Mouse (Mus musculus) liver, embryonic 16.5 days (tissue): Measurements from ENCODE around the gene Fchsd2. TPM values are rescaled to one million over a fixed set of nuclear protein-coding genes. Genes with fewer than 3 reads are reported as not detected.

Experiments
- ATAC-seq: fragments of 200-750 bp; cut with Nextera tagmentation; 2 replicates; pipeline ENCODE4 v1.8.0; 2017; ENCODE audit warnings: low read depth, mild to moderate bottlenecking, moderate number of reproducible peaks, moderate library complexity
- H3K27ac ChIP-seq: fragments of 300-500 bp; sonication (generic); 2 replicates; pipeline ENCODE4 v1.5.1; 2014; ENCODE audit warnings: mild to moderate bottlenecking, low read length
- H3K27me3 ChIP-seq: fragments of 300-500 bp; sonication (generic); 2 replicates; pipeline ENCODE4 v1.6.1; 2014; ENCODE audit warnings: low read depth, low read length, mixed read lengths; ENCODE audit not compliant: control insufficient read depth, insufficient read depth
- H3K36me3 ChIP-seq: fragments of 300-500 bp; sonication (generic); 2 replicates; pipeline ENCODE4 v1.6.1; 2014; ENCODE audit warnings: mild to moderate bottlenecking; ENCODE audit not compliant: control insufficient read depth, insufficient read depth
- H3K4me1 ChIP-seq: fragments of 300-500 bp; sonication (generic); 2 replicates; pipeline ENCODE4 v1.6.1; 2014; ENCODE audit warnings: low read depth, low read length, mixed read lengths; ENCODE audit not compliant: control insufficient read depth
- H3K4me2 ChIP-seq: fragments of 300-500 bp; sonication (generic); 2 replicates; pipeline ENCODE4 v1.6.1; 2014; ENCODE audit warnings: low read depth, low read length, mixed read lengths
- H3K4me3 ChIP-seq: fragments of 300-500 bp; sonication (generic); 2 replicates; pipeline ENCODE4 v1.5.1; 2014; ENCODE audit warnings: low read depth, mild to moderate bottlenecking, low read length
- H3K9ac ChIP-seq: fragments of 300-500 bp; sonication (generic); 2 replicates; pipeline ENCODE4 v1.6.1; 2014; ENCODE audit warnings: low read depth, low read length
- H3K9me3 ChIP-seq: fragments of 300-500 bp; sonication (generic); replicated peaks from 2 replicates; pipeline ENCODE4 v1.6.1; 2016; ENCODE audit warnings: low read length; ENCODE audit not compliant: control insufficient read depth
- WGBS: fragments of 180-500 bp; shearing (Covaris S2); extraction: QIAGEN DNeasy Blood & Tissue Kit; methylation state at CpG from one replicate; pipeline ENCODE4 v1.1.7; 2014; ENCODE audit not compliant: insufficient replicate concordance; 5-methylcytosine and 5-hydroxymethylcytosine counted together
- polyA plus RNA-seq: library from polyadenylated mRNA; unstranded; fragments of >200 nt; fragmentation: Nextera tagmentation; extraction: Ambion mirVana; gene quantifications from 2 replicates; pipeline ENCODE4 v1.2.1, GENCODE M21; 2015

The Fchsd2 gene
- polyA plus RNA-seq, 1 experiment from 2014 or later, result 5.9 TPM

DNA sequence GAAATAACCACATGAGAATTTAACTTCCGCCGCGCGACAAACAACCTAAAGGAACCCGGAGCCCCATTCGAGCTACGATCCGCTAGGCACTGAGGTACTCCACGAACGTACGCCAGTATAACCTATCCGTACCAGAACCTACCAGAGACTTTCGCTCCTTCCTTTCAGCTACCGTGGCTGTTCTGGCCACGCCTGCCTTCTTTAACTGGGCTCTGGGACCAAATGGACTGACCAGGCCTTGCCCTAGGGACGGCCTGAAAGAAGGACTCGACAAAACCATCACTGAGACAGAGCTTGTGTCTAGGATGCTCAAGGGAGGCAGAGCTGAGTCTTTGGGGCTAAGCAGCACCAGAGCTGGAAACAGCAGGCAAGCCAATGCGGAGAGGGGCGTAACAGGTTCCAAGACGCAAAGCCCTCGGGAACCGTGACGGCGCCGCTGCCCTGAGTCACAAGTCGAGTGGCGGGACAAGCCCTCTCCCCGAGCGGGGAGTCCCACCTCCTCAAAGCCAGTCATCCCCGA, 208.8 kb downstream of the Fchsd2 start:
- H3K4me3 ChIP-seq, result peak overlapping the region; percentile 66
- H3K27ac ChIP-seq, result peak overlapping the region; percentile 43
- H3K9ac ChIP-seq, result peak overlapping the region; percentile 63
- peak; percentile 3; the same call in 1 of the 2 replicates for ATAC-seq
- peaks cover 14% of the 10 kb centered on the region for H3K4me1 ChIP-seq
- no peaks in the 10 kb centered on the region for H3K36me3 ChIP-seq
- peak overlapping the region; percentile 79 for H3K4me2 ChIP-seq
- H3K27me3 ChIP-seq, result no peaks in the 10 kb centered on the region; the same call in 1 of the 2 replicates
- under 1% methylated on average over 29 of the region's 30 CpGs for WGBS
- H3K9me3 ChIP-seq, result no peaks in the 10 kb centered on the region

DNA sequence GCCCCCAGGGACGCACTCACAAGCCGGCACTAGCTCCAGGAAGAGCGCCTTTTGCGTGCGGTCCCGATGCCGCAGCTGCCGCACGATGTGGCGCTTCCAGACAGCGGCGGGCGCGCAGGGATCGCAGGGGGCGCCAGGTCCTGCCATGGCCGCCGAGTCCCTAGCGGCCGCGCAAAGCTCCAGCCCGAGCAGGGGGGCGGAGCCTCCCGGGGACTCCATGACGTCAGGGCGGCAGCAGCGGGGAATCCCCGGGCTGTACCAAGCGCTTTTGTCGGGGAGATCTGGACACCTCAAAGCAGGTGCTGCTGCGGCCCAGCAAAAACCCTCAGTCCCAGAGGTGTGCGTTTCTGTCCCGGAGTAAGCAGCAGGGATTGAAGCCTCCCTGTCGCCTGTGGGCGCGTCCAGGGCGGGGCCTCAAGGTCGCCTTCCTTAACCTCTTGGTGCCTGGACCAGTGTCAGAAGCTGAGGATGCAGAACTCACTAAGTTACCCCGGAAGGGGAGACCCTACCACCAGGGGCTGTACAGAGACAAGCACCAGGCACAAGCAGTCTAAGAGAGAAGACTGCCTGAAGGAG, 209.3 kb downstream of the Fchsd2 start, which contains the start of gene Atg16l2:
Atg16l2 (minus strand) TSS at position 371 of the 576 bp plus-strand sequence.
- Histone ChIP-seq H3K9ac (peak within 1 kb of the TSS; percentile 63), H3K36me3 (no peaks in the 10 kb centered on the region), H3K27me3 (no peaks in the 10 kb centered on the region; the same call in 1 of the 2 replicates), H3K27ac (peak within 1 kb of the TSS; percentile 43), H3K4me2 (peak within 1 kb of the TSS; percentile 79), H3K4me1 (peaks cover 8% of the 10 kb centered on the region), H3K9me3 (no peaks in the 10 kb centered on the region), H3K4me3 (peak within 1 kb of the TSS; percentile 66)
- under 1% methylated on average over 39 of the region's 39 CpGs for WGBS
- peak; percentile 93 for ATAC-seq

DNA sequence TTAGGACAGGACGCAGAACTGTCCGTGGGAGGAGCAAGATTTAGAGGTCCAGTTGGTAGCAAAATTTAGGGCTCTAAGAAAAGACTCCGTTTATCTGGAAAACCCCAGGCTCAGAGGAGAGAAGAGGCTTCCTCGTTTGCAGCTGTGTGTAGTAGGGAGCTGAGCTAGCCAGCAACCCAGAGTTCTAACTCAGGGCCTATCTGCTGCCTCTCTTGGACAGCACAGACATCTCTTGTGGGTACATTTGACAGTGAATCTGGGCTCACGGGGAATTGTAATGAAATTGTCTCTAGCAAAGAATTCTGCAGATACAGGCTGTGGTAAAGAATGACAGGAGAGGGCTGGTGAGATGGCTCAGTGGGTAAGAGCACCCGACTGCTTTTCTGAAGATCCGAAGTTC, 210.0 kb downstream of the Fchsd2 start:
- Histone ChIP-seq H3K4me3 (peak overlapping the region; percentile 66; the same call in 1 of the 2 replicates), H3K27ac (no peak overlapping the region), H3K4me1 (peaks cover 7% of the 10 kb centered on the region), H3K9me3 (no peaks in the 10 kb centered on the region), H3K4me2 (peak overlapping the region; percentile 79), H3K27me3 (no peaks in the 10 kb centered on the region; the same call in 1 of the 2 replicates), H3K36me3 (no peaks in the 10 kb centered on the region), H3K9ac (peak overlapping the region; percentile 63; the same call in 1 of the 2 replicates)
- no peak for ATAC-seq
- 44% methylated on average over 7 of the region's 7 CpGs for WGBS

DNA sequence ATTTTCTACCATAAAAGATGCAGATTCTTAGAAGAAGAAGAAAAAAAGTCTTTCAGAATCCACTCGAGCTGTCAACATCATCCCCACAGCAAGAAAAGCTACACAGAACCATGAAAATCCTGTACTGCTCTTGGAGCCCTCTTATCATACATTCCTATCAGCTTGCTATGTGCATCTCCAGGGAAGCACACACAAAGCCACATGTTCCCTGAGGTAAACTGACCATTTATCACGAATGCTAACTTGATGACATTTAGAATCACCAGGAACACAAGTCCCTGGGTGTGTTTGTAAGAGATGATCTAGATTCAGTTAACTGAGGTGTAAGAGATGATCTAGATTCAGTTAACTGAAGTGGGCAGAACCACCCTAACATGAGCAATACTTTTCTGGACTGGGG, 214.2 kb downstream of the Fchsd2 start:
- H3K36me3 ChIP-seq, result no peaks in the 10 kb centered on the region
- WGBS, result 26% methylated on average over 2 of the region's 2 CpGs
- ATAC-seq, result no peak
- H3K9ac ChIP-seq, result no peak overlapping the region
- no peaks in the 10 kb centered on the region for H3K27me3 ChIP-seq
- no peak overlapping the region for H3K4me3 ChIP-seq
- no peaks in the 10 kb centered on the region for H3K9me3 ChIP-seq
- peaks cover 16% of the 10 kb centered on the region for H3K4me1 ChIP-seq
- H3K4me2 ChIP-seq, result no peak overlapping the region
- H3K27ac ChIP-seq, result no peak overlapping the region

DNA sequence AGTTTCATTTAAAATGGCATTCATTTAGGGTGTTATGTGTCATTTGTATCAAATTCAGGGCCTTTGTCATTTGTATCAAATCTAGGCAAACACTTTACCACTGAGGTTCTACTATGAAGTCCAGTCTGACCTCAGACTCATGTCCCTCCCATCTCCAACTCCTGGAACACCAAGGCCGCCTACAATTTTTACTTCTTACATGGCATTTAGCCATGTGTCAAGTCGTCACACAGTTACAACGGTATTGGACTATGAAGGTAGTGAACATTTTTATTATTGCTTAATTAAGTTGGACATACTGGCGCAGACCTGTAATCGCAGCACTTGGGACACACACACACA, 217.3 kb downstream of the Fchsd2 start:
- H3K27ac ChIP-seq, result peak overlapping the region; percentile 96
- no peaks in the 10 kb centered on the region for H3K36me3 ChIP-seq
- WGBS, result 33% methylated on average over 5 of the region's 5 CpGs
- H3K4me2 ChIP-seq, result peak overlapping the region; percentile 80
- peak overlapping the region; percentile 72 for H3K4me3 ChIP-seq
- H3K9ac ChIP-seq, result peak overlapping the region; percentile 81
- ATAC-seq, result no peak
- peaks cover 22% of the 10 kb centered on the region for H3K4me1 ChIP-seq
- no peaks in the 10 kb centered on the region for H3K27me3 ChIP-seq
- no peaks in the 10 kb centered on the region for H3K9me3 ChIP-seq

DNA sequence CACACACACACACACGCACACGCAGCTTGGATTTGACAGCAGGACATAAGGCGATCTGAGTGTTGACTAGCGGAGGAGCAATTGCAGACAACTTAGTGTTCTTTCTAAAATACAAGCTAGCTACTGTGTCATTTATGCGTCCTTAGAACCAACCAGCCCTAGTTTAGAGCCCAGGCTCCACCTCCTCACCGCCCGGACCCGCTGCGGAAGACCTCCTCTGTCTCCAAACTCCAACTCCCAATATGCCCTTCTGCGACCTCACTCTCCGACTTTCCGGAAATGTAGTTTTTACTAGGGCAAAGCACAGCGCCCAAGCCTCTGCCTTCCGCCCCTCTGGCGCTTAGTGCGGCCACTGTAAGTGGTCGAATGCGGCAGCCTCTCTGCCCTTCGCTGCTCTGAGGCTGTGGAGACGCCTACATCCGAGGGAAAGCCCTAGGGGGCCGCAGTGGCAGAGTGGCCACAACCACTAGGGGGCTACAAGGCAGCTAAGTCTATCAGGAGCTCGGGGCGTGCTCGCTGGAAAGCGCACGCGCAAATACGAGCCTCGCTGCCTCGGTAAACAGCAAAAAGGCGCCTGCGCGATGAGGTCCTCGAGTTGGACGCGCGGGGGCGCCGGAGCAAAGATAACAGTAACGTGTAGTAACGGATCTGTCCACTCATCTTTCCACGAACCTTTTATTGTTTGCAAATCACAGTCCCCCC, 217.8 kb downstream of the Fchsd2 start:
- no peaks in the 10 kb centered on the region for H3K27me3 ChIP-seq
- H3K9ac ChIP-seq, result peak overlapping the region; percentile 81
- H3K4me2 ChIP-seq, result peak overlapping the region; percentile 80
- H3K36me3 ChIP-seq, result no peaks in the 10 kb centered on the region
- peak overlapping the region; percentile 72 for H3K4me3 ChIP-seq
- H3K9me3 ChIP-seq, result no peaks in the 10 kb centered on the region
- WGBS, result under 1% methylated on average over 43 of the region's 43 CpGs
- peak overlapping the region; percentile 96 for H3K27ac ChIP-seq
- H3K4me1 ChIP-seq, result peaks cover 27% of the 10 kb centered on the region
- ATAC-seq, result peak; percentile 94

DNA sequence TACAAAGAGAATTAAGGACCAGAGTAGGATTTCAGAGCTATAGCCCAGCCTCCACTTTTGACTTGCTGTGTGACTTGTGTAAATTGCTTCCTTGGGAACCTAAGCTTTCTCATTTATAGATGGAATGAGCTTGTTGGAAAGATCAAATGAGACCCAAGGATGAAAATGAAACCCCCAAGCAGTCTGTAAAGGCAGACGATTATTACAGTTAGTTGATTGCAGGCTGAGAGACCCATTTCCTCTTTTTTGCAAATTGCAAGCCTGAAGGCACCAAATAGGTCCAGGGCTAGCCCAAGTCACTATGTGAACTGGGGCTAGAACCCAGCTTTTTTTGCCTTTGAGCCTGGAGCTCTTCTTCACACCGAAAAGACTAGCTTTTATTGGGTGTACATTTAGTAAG, 218.4 kb downstream of the Fchsd2 start:
- Histone ChIP-seq H3K4me1 (peaks cover 33% of the 10 kb centered on the region), H3K27me3 (no peaks in the 10 kb centered on the region), H3K4me2 (peak overlapping the region; percentile 80), H3K27ac (peak overlapping the region; percentile 66), H3K9ac (peak overlapping the region; percentile 1; the same call in 1 of the 2 replicates), H3K9me3 (no peaks in the 10 kb centered on the region), H3K36me3 (no peaks in the 10 kb centered on the region), H3K4me3 (peak overlapping the region; percentile 72)
- WGBS, result 11% methylated on average over 2 of the region's 2 CpGs
- ATAC-seq, result no peak

DNA sequence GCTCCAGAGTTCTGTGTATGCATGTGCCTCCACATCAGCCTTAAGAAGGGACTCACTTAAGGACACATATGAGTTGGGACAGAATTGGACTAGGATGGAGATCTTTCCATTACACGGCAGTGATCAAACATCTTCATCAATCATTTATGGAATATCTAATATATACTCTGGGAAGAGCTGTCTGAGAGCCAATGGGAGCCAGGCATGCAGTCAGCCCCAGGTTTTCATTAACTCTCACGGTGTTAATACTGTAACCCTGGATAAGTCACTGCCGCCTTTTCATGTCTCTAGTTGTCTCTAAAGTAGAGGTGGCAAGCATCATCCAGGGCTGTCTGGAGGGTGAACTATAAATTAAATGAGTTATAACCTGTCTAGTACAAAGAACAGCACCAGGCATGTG, 220.4 kb downstream of the Fchsd2 start:
- no peaks in the 10 kb centered on the region for H3K9me3 ChIP-seq
- whole genome bisulfite sequencing, result 67% methylated on average over 3 of the region's 3 CpGs
- peaks cover 53% of the 10 kb centered on the region for H3K4me1 ChIP-seq
- no peak overlapping the region for H3K9ac ChIP-seq
- H3K4me2 ChIP-seq, result no peak overlapping the region
- H3K27ac ChIP-seq, result no peak overlapping the region
- no peaks in the 10 kb centered on the region for H3K27me3 ChIP-seq
- H3K4me3 ChIP-seq, result no peak overlapping the region
- no peak for ATAC-seq
- H3K36me3 ChIP-seq, result no peaks in the 10 kb centered on the region

DNA sequence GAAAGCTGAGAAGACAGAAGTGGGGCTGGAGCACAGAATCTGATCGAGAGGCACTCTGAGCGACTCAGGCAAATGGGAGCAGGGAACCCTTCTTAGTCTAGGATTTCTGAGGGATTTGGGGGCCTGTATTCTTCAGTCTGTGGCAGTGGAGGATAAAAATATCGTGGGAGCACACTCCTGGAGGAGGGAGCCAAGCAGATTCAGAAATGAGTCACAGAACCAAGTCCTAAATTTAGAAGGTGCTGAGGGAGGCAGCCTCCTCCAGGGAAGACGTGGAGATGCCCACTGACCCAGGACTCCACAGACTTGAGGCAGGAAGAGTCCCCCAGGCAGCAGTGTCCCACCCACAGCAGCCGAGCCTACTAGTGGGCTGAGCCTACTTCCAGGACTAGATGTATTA, 221.7 kb downstream of the Fchsd2 start:
- Histone ChIP-seq H3K9ac (no peak overlapping the region), H3K4me2 (no peak overlapping the region), H3K4me1 (peaks cover 65% of the 10 kb centered on the region), H3K27me3 (no peaks in the 10 kb centered on the region), H3K36me3 (no peaks in the 10 kb centered on the region), H3K4me3 (no peak overlapping the region), H3K9me3 (no peaks in the 10 kb centered on the region), H3K27ac (no peak overlapping the region)
- WGBS, result 66% methylated on average over 5 of the region's 5 CpGs
- no peak for ATAC-seq
